Mouse (Mus musculus) urinary bladder, postnatal 4 days (tissue): ENCODE results near the gene Adss.

Experiments
- DNase-seq, 2 experiments: peaks; one replicate each; pipeline ENCODE4 v3.0.0; 2021 to 2022; ENCODE audit warnings: low spot score in 2 of 2

Gene Adss

DNA sequence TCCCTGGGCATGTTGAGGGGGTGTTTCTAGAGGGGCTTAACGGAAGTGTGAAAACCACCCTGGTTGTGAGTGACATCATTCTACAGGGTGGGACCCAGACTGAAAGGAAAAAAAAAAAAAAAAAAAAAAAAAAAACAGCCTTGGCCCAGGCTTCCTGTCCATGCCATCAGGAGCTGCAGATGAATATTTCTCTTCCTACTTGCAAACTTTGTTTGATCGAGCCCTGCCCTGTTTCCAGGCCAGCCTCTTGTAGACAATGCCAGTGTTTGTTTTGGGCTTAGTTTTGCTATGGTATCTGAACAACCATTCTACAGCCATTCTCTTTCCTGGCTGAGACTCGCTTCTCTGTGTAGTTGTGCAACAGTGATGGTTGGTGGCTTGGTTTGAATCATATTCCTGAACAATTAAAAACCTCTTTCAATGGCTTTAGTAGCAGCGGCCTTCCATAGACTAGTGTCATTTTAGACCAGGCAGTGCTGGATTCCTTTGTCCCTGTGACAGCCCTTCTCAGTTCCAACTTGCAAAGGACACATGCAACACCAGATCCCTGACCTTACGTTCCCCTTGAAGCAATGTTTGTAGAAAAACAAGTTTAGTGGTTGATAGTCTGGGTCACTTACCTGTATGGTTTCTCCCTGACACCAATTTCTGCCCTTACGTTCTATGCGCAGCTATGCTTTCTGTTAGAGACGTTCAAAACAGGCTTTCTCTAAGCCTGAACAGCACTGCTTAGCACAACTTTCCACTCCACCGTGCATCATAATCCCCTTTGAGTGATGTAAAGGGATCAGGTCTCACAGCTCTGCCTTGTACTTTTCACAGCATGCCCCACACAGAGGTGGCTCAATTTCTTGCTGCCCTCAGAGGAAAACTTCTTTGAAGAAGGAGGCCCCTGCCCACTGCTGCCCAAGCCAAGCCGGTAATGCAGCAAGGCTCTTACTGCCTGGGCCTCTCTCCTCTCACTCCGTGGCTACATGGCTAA is 67.0 kb downstream of the Adss start, which contains the start of gene 1700016C15Rik:
TSS of gene 1700016C15Rik (plus strand) at position 772 of the 982 bp plus-strand sequence.
- no peak for DNase-seq

DNA sequence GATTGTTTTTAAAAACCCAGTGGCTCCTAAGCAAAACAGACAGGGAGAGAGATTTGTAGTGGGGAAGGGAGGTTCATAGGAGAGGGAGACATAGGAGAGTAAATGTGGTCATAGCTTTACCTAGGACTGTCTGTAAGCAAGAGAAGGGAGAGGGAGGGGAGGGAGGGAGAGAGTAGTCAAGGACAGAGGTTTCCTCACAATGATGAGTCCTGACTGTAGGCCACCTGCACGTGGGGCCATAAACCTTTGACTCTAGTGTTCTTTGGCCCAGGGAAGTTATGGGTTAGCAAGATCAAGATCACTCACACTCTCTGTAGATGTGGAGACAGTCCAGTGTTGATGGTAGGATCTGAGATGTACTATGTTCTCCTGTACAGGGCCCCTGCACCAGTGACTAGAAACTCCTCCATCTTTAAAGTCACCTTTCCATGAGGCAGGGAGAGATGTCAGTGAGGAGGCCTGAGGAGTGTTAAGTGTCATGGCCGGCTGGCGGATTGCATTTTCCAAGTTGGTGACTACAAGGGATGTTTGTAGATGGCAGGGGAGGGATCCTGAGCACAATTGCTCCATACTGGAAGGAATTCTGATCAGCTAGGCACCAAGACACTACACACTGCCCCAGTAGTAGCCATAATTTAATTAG is 68.3 kb downstream of the Adss start:
- no peak for DNase-seq

- DNase-seq, result no peak
Observed at GRCm38 (mm10) chr1:177726870-177727269, 69.4 kb downstream of the Adss start.

DNA sequence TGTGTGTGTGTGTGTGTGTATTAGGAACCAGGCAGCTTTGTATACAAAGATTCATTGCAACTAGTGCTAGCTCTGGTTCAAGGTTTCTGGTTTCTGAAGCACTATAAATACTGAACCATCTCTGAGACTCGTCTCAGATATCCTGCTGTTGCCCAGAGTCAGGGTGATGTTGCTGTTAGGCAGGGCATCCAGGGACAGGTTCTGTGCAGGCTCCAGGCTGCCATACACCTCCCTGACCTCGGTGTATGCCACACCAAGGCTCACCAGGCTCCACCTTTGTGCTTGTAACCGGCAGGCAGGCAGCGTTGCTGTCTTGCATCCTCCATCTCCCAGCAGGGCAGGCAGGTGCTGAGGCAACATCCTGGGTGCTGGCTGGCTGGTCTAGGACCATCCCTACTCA is 72.5 kb downstream of the Adss start:
- DNase-seq, result no peak

DNA sequence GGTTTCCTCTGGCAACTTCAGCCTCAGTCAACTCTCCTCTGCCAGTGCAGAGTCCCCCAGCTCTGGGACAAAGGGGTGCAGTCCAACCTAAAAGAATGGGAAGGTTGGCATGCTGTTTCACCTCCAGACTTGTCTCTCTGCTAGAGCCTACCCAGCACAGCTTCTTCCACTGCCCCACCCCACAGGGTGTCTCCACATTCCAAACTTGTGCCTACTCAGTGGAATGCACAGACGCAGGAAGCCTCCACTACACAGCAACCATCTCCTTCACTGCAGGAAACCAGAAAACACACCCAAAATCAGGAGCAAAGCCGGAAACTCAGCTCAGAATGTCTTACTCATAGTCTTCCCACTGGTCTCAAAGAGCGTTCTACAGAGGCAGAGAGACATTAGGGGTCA is 77.3 kb downstream of the Adss start:
- DNase-seq, result no peak

GRCm38 (mm10) chr1:177718340-177719028 is 77.8 kb downstream of the Adss start:
- DNase-seq, result no peak

- no peak for DNase-seq
Observed at GRCm38 (mm10) chr1:177717057-177717835, 79.1 kb downstream of the Adss start.

DNA sequence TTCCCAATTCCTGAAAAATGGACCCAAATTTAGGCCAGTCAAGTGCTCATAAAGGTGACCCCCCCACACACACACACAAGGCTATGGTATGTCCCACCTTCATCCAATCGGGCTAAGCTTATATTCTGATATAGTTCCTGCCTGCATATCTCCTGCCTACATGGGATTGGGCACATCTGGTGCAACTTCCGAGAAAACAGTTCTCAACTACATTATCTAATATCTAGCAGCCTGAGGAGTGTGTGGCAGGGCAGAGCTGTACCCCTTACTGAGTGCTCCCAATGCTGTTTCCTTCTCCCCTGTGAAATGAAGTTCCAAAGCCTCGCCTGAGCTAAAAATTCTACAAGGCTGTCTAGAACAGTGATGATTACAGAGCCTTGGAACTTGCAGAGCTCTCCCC is 79.9 kb downstream of the Adss start:
- DNase-seq, result no peak

DNA sequence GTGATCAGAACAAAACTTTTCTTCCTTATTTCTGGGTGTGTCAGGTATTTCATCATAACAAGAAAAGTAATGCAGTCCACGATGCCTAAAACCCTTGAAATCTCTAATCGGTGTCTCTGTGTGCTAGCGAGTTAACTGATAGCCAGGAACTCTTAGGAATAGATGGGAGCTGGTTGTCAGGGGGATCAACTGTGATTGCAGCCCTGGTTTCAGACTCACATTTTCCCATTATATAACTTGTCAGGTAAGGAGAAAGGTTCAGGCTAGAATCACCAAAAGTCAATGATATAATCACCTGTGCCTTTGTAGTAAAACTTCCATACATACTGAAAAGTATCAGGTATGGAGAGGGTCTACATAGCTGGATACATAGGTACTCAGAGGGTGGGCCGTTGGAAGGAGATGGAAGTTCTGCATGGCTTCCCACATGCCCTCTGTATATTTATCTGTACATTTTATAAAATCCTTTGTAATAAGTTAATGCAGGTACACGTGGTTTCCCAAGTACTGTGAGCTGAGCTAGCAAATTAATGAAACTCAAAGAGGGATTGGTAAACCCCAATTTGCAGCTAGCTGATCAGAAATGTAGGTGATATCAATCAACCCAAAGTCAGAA is 81.8 kb downstream of the Adss start:
- no peak for DNase-seq

DNA sequence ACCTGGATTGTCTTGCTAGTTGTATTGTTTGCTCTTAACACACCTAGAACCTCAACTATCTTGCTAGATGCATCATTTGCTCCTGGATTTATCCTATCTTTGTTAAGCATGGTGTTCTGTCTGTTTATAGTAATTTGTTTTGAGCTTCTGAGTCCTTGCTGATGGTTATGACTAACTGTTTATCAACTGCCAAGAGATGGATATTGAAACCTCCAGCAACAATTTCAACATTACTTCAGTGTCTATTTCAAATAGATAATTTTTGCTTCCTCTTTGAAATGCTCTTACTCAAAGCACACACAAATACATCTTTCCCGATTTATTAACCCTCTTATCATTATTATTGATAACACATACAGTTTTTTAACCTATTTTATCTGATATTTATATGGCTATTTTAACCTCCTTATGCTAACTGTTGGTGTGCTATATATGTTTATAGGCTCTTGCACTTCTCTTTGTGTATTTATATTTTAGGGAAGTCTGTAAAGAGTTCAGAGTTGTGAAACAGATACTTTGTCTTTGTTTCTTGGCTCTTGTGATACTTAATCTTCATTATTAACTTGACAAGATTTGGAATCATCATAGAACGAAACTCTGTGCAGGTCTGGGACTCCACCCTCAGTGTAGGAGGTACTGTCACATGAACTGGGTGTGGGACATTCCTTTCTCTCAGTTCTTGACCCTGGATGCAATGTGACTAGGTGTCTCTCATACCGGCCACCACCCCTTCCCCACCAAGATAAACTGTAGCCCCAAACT is 82.5 kb downstream of the Adss start:
- no peak for DNase-seq
